Mouse (Mus musculus): Measurements from ENCODE around the gene Tesk1. TPM values are rescaled to one million over a fixed set of nuclear protein-coding genes. Genes with fewer than 3 reads are reported as not detected.

Tesk1 gene
- polyA plus RNA-seq, 1 experiment from 2014 or later: 20.9 TPM

Other genes starting within 250 kb of the Tesk1 start
- 0.23 and 0.57 TPM in 2 replicates for gene Atp8b5, start 174.8 kb upstream of the Tesk1 start, polyA plus RNA-seq (2014; fragmentation: Nextera tagmentation; extraction: Ambion mirVana)
- 68.1 and 106 TPM in 2 replicates for gene Rusc2, start 60.0 kb upstream of the Tesk1 start, polyA plus RNA-seq (2014; fragmentation: Nextera tagmentation; extraction: Ambion mirVana)
- 0.46 and 0.76 TPM in 2 replicates for gene Fam166b, start 12.8 kb upstream of the Tesk1 start, polyA plus RNA-seq (2014; fragmentation: Nextera tagmentation; extraction: Ambion mirVana)
- 7.9 and 12.9 TPM in 2 replicates for gene Cd72, start 12.7 kb downstream of the Tesk1 start, polyA plus RNA-seq (2014; fragmentation: Nextera tagmentation; extraction: Ambion mirVana)
- gene Sit1, start 41.8 kb downstream of the Tesk1 start, polyA plus RNA-seq (2014; fragmentation: Nextera tagmentation; extraction: Ambion mirVana): not detected in 2 replicates
- 68.1 and 80.6 TPM in 2 replicates for gene Ccdc107, start 51.0 kb downstream of the Tesk1 start, polyA plus RNA-seq (2014; fragmentation: Nextera tagmentation; extraction: Ambion mirVana)
- 5.0 and 6.0 TPM in 2 replicates for gene Arhgef39, start 57.8 kb downstream of the Tesk1 start, polyA plus RNA-seq (2014; fragmentation: Nextera tagmentation; extraction: Ambion mirVana)
- 0.30 TPM in 1 of 2 replicates, not detected in the other for gene Car9, start 65.0 kb downstream of the Tesk1 start, polyA plus RNA-seq (2014; fragmentation: Nextera tagmentation; extraction: Ambion mirVana)
- 3.6 and 10.8 TPM in 2 replicates for gene Tpm2, start 81.8 kb downstream of the Tesk1 start, polyA plus RNA-seq (2014; fragmentation: Nextera tagmentation; extraction: Ambion mirVana)
- 80.9 and 82.8 TPM in 2 replicates for gene Creb3, start 120.4 kb downstream of the Tesk1 start, polyA plus RNA-seq (2014; fragmentation: Nextera tagmentation; extraction: Ambion mirVana)
- gene Tln1, start 120.8 kb downstream of the Tesk1 start, polyA plus RNA-seq (2014; fragmentation: Nextera tagmentation; extraction: Ambion mirVana): 60.3 and 65.5 TPM in 2 replicates
- 27.2 and 28.5 TPM in 2 replicates for gene Rgp1, start 136.8 kb downstream of the Tesk1 start, polyA plus RNA-seq (2014; fragmentation: Nextera tagmentation; extraction: Ambion mirVana)
- 50.5 and 53.4 TPM in 2 replicates for gene Gba2, start 136.9 kb downstream of the Tesk1 start, polyA plus RNA-seq (2014; fragmentation: Nextera tagmentation; extraction: Ambion mirVana)
- 2.1 TPM in 2 replicates for gene Msmp, start 142.6 kb downstream of the Tesk1 start, polyA plus RNA-seq (2014; fragmentation: Nextera tagmentation; extraction: Ambion mirVana)
- gene Npr2, start 190.0 kb downstream of the Tesk1 start, polyA plus RNA-seq (2014; fragmentation: Nextera tagmentation; extraction: Ambion mirVana): 15.1 and 16.2 TPM in 2 replicates
- gene Spag8, start 211.7 kb downstream of the Tesk1 start, polyA plus RNA-seq (2014; fragmentation: Nextera tagmentation; extraction: Ambion mirVana): 5.1 and 5.8 TPM in 2 replicates
- 68.8 and 81.3 TPM in 2 replicates for gene Hint2, start 214.5 kb downstream of the Tesk1 start, polyA plus RNA-seq (2014; fragmentation: Nextera tagmentation; extraction: Ambion mirVana)
- gene Tmem8b, start 227.0 kb downstream of the Tesk1 start, polyA plus RNA-seq (2014; fragmentation: Nextera tagmentation; extraction: Ambion mirVana): 11.2 and 13.3 TPM in 2 replicates
- gene Fam221b, start 227.2 kb downstream of the Tesk1 start, polyA plus RNA-seq (2014; fragmentation: Nextera tagmentation; extraction: Ambion mirVana): 2.7 and 2.9 TPM in 2 replicates

All from midbrain, embryonic 14.5 days (tissue).